Mouse (Mus musculus) myocyte (in vitro differentiated cells): Measurements from ENCODE around the gene Tmem88. TPM values are rescaled to one million over a fixed set of nuclear protein-coding genes. Genes with fewer than 3 reads are reported as not detected.

Experiments used
- H3K27me3 ChIP-seq: one replicate; pipeline ENCODE4 v1.6.1; 2011; ENCODE audit not compliant: control insufficient read depth, insufficient read depth, insufficient read length
- H3K36me3 ChIP-seq: one replicate; pipeline ENCODE4 v1.6.1; 2011; ENCODE audit not compliant: control insufficient read depth, insufficient read depth
- H3K4me2 ChIP-seq: one replicate; pipeline ENCODE4 v1.6.1; 2011; ENCODE audit warnings: low read depth, control low read depth
- H3K4me3 ChIP-seq: one replicate; pipeline ENCODE4 v1.5.1; 2011; ENCODE audit warnings: mild to moderate bottlenecking, control low read depth, moderate library complexity
- H3K79me2 ChIP-seq: one replicate; pipeline ENCODE4 v1.6.1; 2011; ENCODE audit not compliant: control insufficient read depth, insufficient read depth
- H3ac ChIP-seq: one replicate; pipeline ENCODE4 v1.6.1; 2011; ENCODE audit not compliant: control insufficient read depth, insufficient read length
- CEBPB ChIP-seq: IDR thresholded peaks from 2 replicates; pipeline ENCODE4 v1.6.1; 2011; ENCODE audit warnings: mild to moderate bottlenecking, moderate library complexity; ENCODE audit not compliant: poor library complexity, insufficient read depth, severe bottlenecking
- E2F4 ChIP-seq: IDR thresholded peaks from one replicate; pipeline ENCODE4 v1.6.1; 2011; ENCODE audit warnings: mild to moderate bottlenecking, control low read depth, moderate library complexity; ENCODE audit not compliant: insufficient read depth
- MAX ChIP-seq: IDR thresholded peaks from one replicate; pipeline ENCODE4 v1.6.1; 2011; ENCODE audit warnings: low read depth, mild to moderate bottlenecking, control low read depth
- MYOD1 ChIP-seq, 3 experiments: IDR thresholded peaks; one replicate each; pipeline ENCODE4 v1.6.1; 2011; ENCODE audit warnings: control low read depth in 2 of 3, low read depth in 2 of 3, mild to moderate bottlenecking in 2 of 3, moderate library complexity in 1 of 3; ENCODE audit not compliant: insufficient read length in 2 of 3, control insufficient read depth in 1 of 3
- MYOG ChIP-seq, 3 experiments: IDR thresholded peaks; one replicate each; pipeline ENCODE4 v1.6.1; 2011; ENCODE audit warnings: control low read depth in 2 of 3, low read depth in 2 of 3, mild to moderate bottlenecking in 2 of 3; ENCODE audit not compliant: insufficient read length in 2 of 3, control insufficient read depth in 1 of 3, insufficient read depth in 1 of 3
- POLR2A ChIP-seq: IDR thresholded peaks from one replicate; pipeline ENCODE4 v1.6.1; 2011; ENCODE audit warnings: low read depth, mild to moderate bottlenecking, control low read depth, moderate library complexity; ENCODE audit not compliant: insufficient read length
- POLR2AphosphoS2 ChIP-seq: IDR thresholded peaks from one replicate; pipeline ENCODE4 v1.6.1; 2011; ENCODE audit warnings: low read depth, control low read depth; ENCODE audit not compliant: insufficient read length
- REST ChIP-seq: IDR thresholded peaks from one replicate; pipeline ENCODE4 v1.6.1; 2011; ENCODE audit warnings: mild to moderate bottlenecking, control low read depth, moderate library complexity; ENCODE audit not compliant: insufficient read depth, insufficient read length
- SRF ChIP-seq: IDR thresholded peaks from one replicate; pipeline ENCODE4 v1.6.1; 2011; ENCODE audit warnings: low read depth; ENCODE audit not compliant: control insufficient read depth, insufficient read length
- TCF12 ChIP-seq: IDR thresholded peaks from one replicate; pipeline ENCODE4 v1.6.1; 2011; ENCODE audit warnings: mild to moderate bottlenecking, control low read depth; ENCODE audit not compliant: poor library complexity, insufficient read depth, severe bottlenecking
- TCF3 ChIP-seq: IDR thresholded peaks from one replicate; pipeline ENCODE4 v1.6.1; 2011; ENCODE audit warnings: low read depth, control low read depth; ENCODE audit not compliant: insufficient read length
- USF1 ChIP-seq: IDR thresholded peaks from one replicate; pipeline ENCODE4 v1.6.1; 2011; ENCODE audit warnings: low read depth, mild to moderate bottlenecking, control low read depth, moderate library complexity
- polyA plus RNA-seq: library from polyadenylated mRNA; unstranded; fragments of >200 nt; fragmentation: generic; extraction: Trizol; gene quantifications from one replicate; pipeline ENCODE4 v1.2.1, GENCODE M21; 2012; ENCODE audit warnings: missing spikeins

Gene Tmem88
- polyA plus RNA-seq, 1 experiment: 0.16 TPM

DNA sequence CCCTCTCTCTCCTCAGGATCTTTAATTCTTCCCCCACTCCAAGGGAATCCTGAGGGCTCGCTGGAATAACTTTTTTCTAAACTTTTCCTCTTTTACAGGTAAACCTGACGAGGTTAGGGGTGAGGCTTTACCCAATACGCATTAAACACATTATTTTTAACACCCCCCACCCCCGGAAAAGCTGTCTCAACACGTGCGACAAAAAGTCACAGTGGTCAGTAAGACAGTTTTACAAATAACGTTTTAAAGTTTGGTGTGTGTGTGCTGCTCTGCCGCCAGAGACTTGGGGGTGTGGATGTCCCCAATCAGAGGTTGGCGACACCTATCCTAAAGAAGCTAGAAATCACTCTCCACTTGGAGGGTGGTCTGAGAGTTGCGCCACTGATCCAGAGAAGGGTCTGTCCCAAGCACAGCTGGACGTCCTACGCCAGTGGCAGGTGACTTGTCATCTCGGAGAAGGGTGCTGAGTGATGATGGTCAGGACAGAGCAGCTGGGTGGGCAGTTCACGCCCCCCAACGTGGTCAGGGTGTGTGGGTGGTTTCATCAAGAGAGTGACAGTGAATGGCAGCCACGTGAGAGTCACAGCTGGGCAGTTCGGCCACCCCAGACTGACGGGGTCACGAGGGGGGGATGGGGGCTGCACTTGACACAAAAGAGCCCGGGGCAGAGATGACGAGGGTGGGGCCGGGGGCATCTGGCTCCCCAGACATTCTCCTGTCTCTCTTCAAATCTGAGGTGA is 30.2 kb downstream of the Tmem88 start:
- Histone ChIP-seq H3K4me3 (peak overlapping the region; percentile 56), H3K4me2 (peak overlapping the region; percentile 99), H3K27me3 (no peaks in the 10 kb centered on the region), H3K36me3 (no peaks in the 10 kb centered on the region), H3K79me2 (peaks cover 13% of the 10 kb centered on the region), H3ac (peak overlapping the region; percentile 82)
- TF ChIP-seq MAX (no peak), MYOG (IDR thresholded peaks at IDR 0.05; ENCODE audit: control insufficient read depth in 1 of 3, insufficient read depth in 1 of 3, insufficient read length in 2 of 3, low read depth in 2 of 3) (peak; percentile 64 to 98 (median 91)), TCF12 (peak; percentile 58), USF1 (no peak), E2F4 (no peak), CEBPB (peak; percentile 42; the same call in 1 of the 2 replicates), TCF3 (peak; percentile 93), MYOD1 (IDR thresholded peaks at IDR 0.05; ENCODE audit: control insufficient read depth in 1 of 3, insufficient read length in 2 of 3, low read depth in 2 of 3) (peak; percentile 80 to 98 (median 95)), REST (no peak), SRF (no peak), POLR2AphosphoS2 (no peak), POLR2A (peak; percentile 57)

DNA sequence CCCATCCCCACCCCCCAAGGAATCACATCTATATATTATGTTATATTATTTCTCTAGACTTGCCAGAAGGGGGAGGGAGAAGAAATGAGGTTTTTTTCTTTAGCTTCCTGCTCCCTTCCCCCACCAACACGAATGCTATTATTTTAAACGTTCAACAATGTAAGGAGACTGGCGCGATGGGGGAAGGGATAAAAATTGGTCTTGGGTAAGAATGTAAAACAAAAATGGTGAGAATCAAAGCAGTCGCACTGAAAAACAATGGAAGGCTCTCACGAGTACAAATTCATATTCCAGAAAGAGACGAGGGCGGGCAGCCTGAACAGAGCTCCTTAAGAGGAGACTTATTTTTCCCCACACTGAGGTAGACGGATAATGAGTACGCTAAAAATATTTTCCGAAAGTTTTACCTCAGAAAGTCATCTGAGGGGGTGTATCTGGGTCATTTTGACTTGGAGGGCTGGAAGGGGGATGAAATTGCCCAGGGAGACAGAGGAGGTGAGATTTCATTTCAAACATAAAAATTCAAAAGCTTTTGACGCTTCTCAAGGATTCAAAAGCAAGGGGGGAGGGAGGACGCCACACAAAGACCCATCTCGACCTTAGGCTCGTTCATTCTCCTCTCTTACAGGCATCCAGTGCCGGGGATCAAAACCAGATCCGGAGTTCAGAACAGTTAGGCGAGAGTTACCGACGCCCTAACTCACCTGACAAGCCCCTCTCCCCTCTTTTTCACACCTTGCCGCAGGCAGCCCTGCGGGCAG is 31.0 kb downstream of the Tmem88 start:
- Histone ChIP-seq H3ac (peak overlapping the region; percentile 82), H3K36me3 (no peaks in the 10 kb centered on the region), H3K4me3 (peak overlapping the region; percentile 56), H3K79me2 (peaks cover 13% of the 10 kb centered on the region), H3K27me3 (no peaks in the 10 kb centered on the region), H3K4me2 (peak overlapping the region; percentile 99)
- TF ChIP-seq CEBPB (no peak), E2F4 (no peak), POLR2AphosphoS2 (no peak), MAX (no peak), MYOD1 (IDR thresholded peaks at IDR 0.05; ENCODE audit: control insufficient read depth in 1 of 3, insufficient read length in 2 of 3, low read depth in 2 of 3) (no peak), REST (no peak), POLR2A (no peak), SRF (no peak), TCF12 (no peak), USF1 (no peak), MYOG (IDR thresholded peaks at IDR 0.05; ENCODE audit: control insufficient read depth in 1 of 3, insufficient read depth in 1 of 3, insufficient read length in 2 of 3, low read depth in 2 of 3) (no peak), TCF3 (no peak)

DNA sequence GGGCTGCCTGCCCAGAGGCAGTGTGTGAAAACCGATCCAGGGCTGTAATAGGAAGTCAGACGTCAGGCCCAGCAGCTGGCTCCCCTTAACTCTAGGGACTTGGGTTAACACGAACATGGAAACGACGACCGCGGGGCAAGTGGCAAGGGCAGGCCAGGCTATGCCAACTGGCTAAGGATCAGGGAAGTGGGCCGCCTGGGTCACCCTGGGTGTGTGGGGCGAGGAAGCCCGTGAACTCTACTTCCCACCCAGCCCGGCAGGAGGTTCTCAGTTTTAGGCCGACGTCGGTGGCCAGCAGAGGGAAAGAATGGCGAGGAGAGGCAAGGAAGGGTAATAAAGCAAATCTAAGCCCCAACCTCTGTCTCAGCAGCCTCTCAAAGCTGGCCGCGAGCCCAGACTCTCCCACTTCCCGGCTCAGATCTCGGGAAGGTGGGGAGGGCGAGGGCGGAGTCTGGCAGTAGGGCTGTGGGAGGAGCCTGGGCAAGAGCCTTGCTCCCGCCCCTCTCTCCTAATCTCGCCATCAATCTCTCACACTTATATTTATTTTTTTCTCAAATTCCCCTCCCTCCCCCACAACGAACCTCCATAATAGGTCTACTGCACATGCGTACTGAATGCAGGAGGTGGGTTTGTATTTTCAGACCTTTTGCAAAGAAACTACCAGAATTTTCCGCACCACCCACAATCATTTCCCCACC is 31.7 kb downstream of the Tmem88 start:
- H3K4me2 ChIP-seq: peak overlapping the region; percentile 99
- H3K27me3 ChIP-seq: no peaks in the 10 kb centered on the region
- peaks cover 13% of the 10 kb centered on the region for H3K79me2 ChIP-seq
- H3K4me3 ChIP-seq: peak overlapping the region; percentile 56
- peaks cover 5% of the 10 kb centered on the region for H3K36me3 ChIP-seq
- TF ChIP-seq POLR2AphosphoS2: peak; percentile 76
- TF ChIP-seq TCF3: no peak
- no peak for TF ChIP-seq SRF
- TF ChIP-seq TCF12: no peak
- TF ChIP-seq E2F4: no peak
- peak; percentile 63 for TF ChIP-seq POLR2A
- TF ChIP-seq USF1: no peak
- no peak for TF ChIP-seq MAX
- TF ChIP-seq REST: no peak
- TF ChIP-seq MYOG (IDR thresholded peaks at IDR 0.05; ENCODE audit: control insufficient read depth in 1 of 3, insufficient read depth in 1 of 3, insufficient read length in 2 of 3, low read depth in 2 of 3): peak; percentile 51 to 86 (median 69)
- TF ChIP-seq CEBPB: no peak
- TF ChIP-seq MYOD1 (IDR thresholded peaks at IDR 0.05; ENCODE audit: control insufficient read depth in 1 of 3, insufficient read length in 2 of 3, low read depth in 2 of 3): peak in 2 of 3 experiments; percentile 82 to 83
- peak overlapping the region; percentile 2 for H3ac ChIP-seq

DNA sequence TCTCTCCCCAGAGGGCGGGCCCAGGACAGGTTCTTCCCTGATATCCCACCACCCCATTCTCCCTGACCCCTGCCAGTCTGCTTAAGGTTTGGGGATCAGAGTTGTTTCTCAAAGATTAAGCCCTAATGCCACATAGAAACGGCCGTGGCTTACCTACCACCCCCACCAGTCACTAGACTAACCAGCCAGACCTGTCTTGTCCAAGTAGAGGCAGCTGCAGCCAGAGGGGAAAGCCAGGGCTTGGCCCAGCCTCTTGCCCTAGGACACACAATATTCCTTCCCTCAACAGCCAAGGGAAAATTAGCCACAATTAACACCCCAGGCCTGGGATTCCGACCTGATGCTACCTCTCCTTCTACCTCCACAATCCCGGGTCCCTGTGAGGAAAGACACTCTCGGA is 32.3 kb downstream of the Tmem88 start:
- peak in 1 of 3 experiments; percentile 18 for TF ChIP-seq MYOD1 (IDR thresholded peaks at IDR 0.05; ENCODE audit: control insufficient read depth in 1 of 3, insufficient read length in 2 of 3, low read depth in 2 of 3)
- no peak for TF ChIP-seq MYOG (IDR thresholded peaks at IDR 0.05; ENCODE audit: control insufficient read depth in 1 of 3, insufficient read depth in 1 of 3, insufficient read length in 2 of 3, low read depth in 2 of 3)
- no peak for TF ChIP-seq USF1
- H3K4me3 ChIP-seq: peak overlapping the region; percentile 56

More for the DNA sequence above, 32.3 kb downstream of the Tmem88 start:
- Histone ChIP-seq H3ac (peak overlapping the region; percentile 2), H3K36me3 (peaks cover 11% of the 10 kb centered on the region), H3K27me3 (no peaks in the 10 kb centered on the region), H3K4me2 (peak overlapping the region; percentile 99), H3K79me2 (peaks cover 13% of the 10 kb centered on the region)
